Mouse (Mus musculus) bone marrow macrophage, adult 2 months (primary cell): ENCODE data around the gene Slc23a3.
A peak's percentile ranks its signal among the peaks of the same experiment; 100 is the strongest.

ENCODE experiments used
- CTCF ChIP-seq: IDR thresholded peaks from 2 replicates; pipeline ENCODE4 v1.5.1; 2012; ENCODE audit warnings: low read depth, mild to moderate bottlenecking, low read length, moderate library complexity
- POLR2A ChIP-seq: IDR thresholded peaks from 2 replicates; pipeline ENCODE4 v1.6.1; 2012; ENCODE audit warnings: mild to moderate bottlenecking, low read depth, low read length, borderline replicate concordance

DNA sequence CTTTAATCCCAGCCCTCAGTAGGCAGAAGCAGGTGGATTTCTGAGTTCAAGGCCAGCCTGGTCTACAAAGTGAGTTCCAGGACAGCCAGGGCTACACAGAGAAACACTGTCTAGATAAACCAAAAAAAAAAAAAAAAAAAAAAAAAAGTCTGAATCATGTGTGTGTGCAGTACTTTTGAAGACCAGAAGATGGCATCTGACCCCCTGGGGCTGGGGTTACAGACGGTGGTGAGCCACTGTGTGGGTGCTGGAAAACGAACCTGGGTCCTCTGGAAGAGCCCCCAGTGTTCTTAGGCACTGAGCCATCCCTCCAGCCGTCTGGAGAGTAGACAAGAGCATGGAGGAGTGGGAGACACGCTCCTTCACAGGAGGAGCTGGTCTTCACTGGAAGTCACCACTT, 48.5 kb upstream of the Slc23a3 start:
- TF ChIP-seq CTCF (0 out of 2 replicates have a peak, but pooled peaks have one; percentile 11), POLR2A (no peak)
